Mouse (Mus musculus) embryo, embryonic 10.5 days (tissue): ENCODE results near the gene Yae1d1.
"Not testable (repeated sequence)": the region's sequence is repeated elsewhere in the genome, so short reads cannot be mapped to it uniquely, and the experiment has no call there.

Experiments used
- DNase-seq: peaks from one replicate; pipeline ENCODE4 v3.0.0-alpha.2; 2015; ENCODE audit warnings: low spot score

The Yae1d1 gene

DNA sequence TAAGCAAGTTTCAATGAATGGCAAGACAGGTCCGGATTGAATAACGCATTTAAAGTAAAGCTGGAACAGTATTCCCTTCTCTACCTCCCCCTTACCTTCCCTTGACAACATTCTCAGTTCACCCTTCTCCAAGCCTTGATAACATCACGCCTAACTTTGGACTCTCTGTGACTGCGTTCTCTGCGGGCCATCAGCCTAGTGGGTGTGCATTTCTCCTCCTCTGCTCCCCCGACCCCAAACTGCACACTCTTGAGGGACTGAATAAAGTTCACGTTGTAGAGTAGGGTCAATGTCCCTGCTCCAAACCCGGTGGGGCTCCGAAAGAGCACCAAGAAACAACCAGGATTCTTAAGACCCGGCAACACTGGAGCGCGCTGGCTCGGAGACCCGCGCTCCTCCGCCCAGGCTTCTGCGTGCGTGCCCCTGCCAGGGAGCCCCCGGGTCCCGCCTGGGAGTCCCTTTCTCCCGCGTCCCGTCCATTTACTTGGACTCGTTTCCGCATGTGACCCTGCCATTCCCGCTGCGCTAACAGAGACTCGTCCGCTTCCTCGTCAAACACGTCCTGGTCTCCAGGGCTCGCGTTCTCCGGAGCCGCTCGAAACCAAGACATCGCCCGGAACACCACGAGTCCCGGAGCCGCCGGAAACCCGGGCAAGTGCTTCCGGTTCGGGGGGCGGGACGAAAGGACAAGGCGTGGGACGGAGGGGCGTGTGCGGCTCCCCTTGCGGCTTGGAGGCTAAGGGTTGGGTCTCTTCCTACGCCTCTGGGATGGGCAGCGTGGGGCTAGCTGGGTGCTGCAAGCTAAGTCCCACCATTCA, at the start of gene Yae1d1:
Gene Yae1d1, minus strand, starts transcription at position 653 of the 818 bp plus-strand sequence.
- peak; percentile 96 for DNase-seq

DNA sequence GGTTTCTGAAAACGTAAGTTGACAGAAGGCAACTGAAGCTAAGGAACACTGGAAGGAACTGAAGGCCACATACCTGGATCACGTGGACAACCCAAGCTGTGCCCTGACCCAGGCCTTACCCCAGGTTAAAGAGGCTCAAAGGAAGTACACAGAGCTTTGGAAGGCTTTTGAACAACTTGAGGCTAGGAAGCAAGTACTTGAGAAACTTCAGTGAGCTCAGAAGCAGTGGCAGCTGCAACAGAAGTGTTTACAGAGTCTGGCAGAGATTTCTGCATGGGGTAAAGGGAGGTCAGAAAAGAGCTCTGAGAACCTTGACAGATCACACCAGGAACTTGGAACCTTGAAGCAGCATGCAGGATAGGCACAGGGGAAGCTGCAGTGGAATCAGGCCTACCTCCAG, 45.7 kb upstream of the Yae1d1 start:
- no peak for DNase-seq

- no peak for DNase-seq
Observed at GRCm38 (mm10) chr13:18016604-18017003, 23.5 kb upstream of the Yae1d1 start.

DNA sequence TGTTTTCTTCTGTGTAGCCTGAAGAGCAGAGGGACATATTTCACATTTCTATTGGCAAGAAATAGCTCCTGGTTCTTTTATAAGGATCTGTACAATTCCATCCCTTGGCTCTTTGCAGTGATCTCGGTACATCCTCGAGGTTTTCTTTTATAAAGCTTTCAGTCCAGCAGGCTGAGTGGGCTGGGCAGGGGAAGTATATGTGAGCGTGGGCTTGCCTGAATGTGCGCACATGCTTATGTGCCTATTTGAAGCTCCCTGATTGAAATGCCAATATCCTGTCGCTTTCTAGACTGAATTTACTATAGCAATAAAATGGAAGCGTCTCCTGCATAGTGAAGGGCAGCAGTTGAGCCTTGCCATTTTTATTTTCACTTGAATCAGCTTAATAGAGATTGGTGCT, 20.1 kb upstream of the Yae1d1 start:
- DNase-seq = no peak

DNA sequence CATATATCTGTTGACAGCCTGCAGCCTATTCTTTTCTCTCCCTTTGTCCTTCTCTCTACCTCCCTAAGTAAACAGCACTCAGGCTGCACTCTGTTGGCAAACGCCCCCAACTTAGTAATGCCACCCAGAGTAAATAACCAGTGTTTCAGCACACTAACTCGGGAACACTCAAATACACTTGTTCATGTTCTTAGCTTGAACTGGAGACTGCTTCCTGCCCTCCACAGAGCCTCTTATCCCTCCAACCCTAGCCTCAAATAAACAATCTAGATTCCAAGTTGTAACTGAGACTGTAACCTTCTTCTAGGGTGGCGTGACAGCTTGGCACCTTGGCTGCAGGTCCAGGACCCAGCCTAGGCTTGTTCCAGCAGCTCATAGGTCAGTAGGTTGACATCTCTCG, 17.9 kb upstream of the Yae1d1 start:
- DNase-seq = no peak

DNA sequence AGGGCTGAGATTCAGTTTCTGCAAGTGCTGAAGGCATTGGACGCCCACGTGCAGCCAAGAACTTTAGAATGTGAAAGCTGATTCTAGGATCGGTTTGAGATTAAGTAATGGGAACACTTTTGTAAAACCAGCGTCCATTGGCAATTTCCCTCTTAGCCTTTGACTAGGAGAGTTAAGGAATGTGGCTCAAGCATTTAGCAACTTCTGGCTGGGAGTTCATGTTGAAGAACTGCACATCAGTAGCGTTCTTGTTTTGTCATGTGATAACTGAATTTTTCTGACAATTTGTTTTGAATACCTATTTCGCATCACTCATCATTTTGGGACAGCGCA, 332 bp upstream of the Yae1d1 start:
- no peak for DNase-seq

DNA sequence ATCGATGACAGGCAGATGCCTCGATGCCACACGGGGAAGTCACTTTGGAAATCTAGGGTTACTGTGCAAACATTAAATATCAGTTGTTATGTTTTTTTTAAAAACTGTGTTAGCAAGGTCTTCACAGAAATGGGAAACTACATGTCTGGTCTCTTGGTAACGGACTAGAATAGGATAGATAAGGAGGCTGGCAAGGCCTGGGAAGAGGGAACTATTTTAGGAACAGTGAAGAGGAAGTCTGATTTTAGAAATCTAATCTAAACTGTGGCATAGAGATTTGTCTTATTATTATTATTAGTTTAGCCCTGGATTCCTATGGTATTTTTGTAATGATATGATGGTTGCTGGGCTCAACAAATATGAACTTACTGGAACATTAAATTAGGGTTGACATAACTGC, 1.1 kb downstream of the Yae1d1 start:
- DNase-seq = no peak

GRCm38 (mm10) chr13:17983194-17983593, 10.0 kb downstream of the Yae1d1 start:
- peak; percentile 46 for DNase-seq

- no peak for DNase-seq
Observed at GRCm38 (mm10) chr13:17982634-17983033, 10.5 kb downstream of the Yae1d1 start.

GRCm38 (mm10) chr13:17976854-17977739, 16.1 kb downstream of the Yae1d1 start:
- DNase-seq = no peak

GRCm38 (mm10) chr13:17975891-17976290, 17.3 kb downstream of the Yae1d1 start:
- DNase-seq = no peak

DNA sequence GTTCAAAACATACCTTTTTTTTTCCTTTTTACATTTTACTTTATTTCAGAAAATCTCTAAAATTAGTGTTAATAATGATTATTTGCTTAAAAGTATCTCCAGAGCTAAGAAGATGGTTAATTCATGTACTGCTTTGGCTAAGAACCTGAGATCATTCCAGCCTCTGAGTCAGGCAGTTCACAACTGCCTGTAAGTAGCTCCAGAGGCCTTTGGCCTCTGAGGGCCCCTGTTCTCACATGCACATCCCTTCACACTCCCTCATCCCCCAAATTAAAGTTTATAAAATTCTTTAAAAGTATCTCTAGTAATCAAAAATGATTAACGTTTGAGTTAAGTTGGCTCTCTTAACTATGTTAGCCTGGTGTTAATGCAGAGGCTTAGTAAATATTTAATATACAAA, 17.7 kb downstream of the Yae1d1 start:
- DNase-seq = no peak

DNA sequence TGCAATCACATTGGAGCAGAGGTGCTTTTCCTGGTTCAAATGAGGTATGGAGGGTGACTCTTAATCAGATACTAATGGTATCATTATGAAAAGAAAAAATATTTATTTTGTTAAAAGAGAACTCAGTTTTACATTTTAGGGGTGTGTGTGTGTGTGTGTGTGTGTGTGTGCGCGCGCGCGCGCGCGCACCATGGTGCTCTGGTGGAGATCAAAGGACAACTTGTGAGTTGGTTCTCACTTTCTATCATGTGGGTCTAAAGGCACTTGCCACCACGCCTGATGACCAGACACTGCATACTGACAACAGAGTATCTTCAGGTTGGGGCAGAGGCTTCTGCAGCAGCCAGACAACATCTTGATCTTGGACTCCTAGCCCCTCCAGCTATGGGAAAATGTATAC, 18.4 kb downstream of the Yae1d1 start:
- no peak for DNase-seq

DNA sequence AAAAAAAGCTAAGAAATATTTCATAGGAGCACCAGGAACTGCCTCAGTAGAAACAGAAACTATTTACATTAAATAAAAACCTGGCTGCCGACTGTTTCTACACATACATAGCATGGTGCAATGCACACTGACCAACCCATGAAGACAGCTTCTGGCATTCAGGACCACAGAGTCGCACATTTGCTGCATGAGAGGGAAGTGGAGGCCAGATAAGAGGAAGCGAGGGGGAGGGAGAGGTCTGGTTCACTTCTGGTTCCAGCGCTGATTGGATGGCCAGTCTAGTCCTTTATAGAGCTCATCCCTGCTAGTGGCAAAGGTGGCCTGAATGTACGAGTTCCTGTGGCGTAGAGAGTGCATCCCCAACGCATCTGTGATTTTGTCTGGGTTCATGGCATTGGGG, 32.5 kb downstream of the Yae1d1 start:
- no peak for DNase-seq

DNA sequence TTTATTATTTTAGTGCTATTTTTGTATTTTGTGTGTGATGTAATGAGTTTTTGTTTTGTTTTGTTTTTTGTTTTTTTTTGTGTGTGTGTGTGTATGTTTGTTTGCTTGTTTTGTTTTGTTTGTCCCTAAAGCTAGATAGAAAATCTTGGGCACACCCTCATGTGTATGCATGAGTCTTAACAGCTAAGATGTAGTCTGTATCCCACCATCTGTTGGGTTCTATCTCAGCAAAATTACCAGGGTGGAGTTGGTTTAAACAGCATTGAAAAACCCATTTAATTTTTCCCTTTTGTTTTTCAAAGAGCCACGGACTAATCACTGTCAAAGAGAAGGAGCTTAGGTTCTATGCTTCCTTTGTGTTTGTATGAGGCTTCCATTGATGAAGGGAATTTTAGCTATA, 38.9 kb downstream of the Yae1d1 start:
- DNase-seq = no peak

- not testable (repeated sequence) for DNase-seq
Observed at GRCm38 (mm10) chr13:17950581-17950980, 42.6 kb downstream of the Yae1d1 start.

DNA sequence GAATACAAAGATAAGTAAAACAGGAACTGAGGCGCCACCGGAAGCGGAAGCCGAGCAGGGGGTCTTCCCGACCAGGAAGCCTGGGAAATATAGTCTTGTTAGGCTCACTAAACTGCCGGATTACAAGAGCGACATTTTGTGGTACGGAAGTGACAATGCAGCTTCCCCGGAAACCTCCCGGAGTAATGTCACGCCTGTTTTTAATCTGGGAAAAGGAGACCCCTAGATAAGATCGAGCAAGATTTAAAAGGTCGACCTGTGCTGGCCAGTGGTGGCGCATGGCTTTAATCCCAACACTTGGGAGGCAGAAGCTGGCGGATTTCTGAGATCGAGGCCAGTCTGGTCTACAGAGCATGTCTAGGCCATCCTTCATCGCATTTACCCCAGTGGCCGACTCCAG, 43.6 kb downstream of the Yae1d1 start:
- no peak for DNase-seq

GRCm38 (mm10) chr13:17944078-17944917, 48.9 kb downstream of the Yae1d1 start, which contains the start of gene Rala:
Gene Rala, minus strand, starts transcription at chr13:17944239.
- DNase-seq = peak; percentile 88

DNA sequence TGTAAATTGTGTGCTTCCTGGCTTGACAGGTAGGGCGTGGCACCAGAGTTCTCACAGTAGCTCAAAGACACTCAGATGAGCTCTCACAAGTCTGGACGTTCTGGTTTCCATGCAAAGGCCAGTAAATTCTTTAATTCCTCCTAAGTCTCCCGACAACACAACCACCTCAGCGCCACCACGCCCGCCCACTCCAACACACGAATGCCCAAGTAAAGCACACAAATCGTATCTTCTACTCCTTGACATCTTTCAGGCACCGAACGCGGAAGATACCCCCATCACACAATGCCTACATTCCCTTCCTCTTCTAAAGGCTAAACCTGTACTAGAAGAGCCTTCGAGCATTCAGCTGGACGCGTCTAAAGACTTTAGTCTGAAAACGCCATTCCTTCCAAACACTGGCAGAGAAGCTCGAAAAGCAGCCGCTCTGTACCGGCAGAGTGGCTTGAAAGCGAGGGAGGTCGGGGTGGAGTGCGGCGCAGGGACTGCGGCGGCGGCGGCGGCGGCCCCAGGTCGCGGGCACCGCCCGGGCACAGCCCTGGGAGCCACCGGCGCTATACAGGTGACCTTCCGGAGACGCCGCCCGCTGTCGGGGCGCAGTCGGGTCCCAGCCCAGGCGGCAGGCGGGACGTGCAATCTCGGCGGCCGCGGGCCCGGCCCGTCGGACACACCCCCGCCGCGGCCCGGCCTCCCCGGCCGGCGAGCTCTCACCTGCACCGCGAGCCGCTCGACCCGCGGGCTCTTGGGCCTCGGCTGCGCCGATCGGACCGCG, 49.7 kb downstream of the Yae1d1 start:
- DNase-seq = peak; percentile 53

GRCm38 (mm10) chr13:17942338-17942737, 50.8 kb downstream of the Yae1d1 start:
- no peak for DNase-seq
